Mouse (Mus musculus): ENCODE data around the gene Mphosph9.

Mphosph9 gene

GRCm38 (mm10) chr5:124267652-124268051, 60.1 kb downstream of the Mphosph9 start:
- DNase-seq (ENCODE audit: low spot score in 2 of 2): no peak

- DNase-seq (ENCODE audit: low spot score in 2 of 2): no peak
Measured at GRCm38 (mm10) chr5:124266821-124267220, 61.0 kb downstream of the Mphosph9 start.

GRCm38 (mm10) chr5:124263246-124263645, 64.5 kb downstream of the Mphosph9 start:
- no peak for DNase-seq (ENCODE audit: low spot score in 2 of 2)

GRCm38 (mm10) chr5:124262090-124262489, 65.7 kb downstream of the Mphosph9 start:
- no peak for DNase-seq (ENCODE audit: low spot score in 2 of 2)

GRCm38 (mm10) chr5:124259133-124259532, 68.6 kb downstream of the Mphosph9 start:
- no peak for DNase-seq (ENCODE audit: low spot score in 2 of 2)

GRCm38 (mm10) chr5:124258026-124258425, 69.7 kb downstream of the Mphosph9 start:
- no peak for DNase-seq (ENCODE audit: low spot score in 2 of 2)

- no peak for DNase-seq (ENCODE audit: low spot score in 2 of 2)
Measured at GRCm38 (mm10) chr5:124255141-124255540, 72.6 kb downstream of the Mphosph9 start.

- DNase-seq (ENCODE audit: low spot score in 2 of 2): no peak
Measured at GRCm38 (mm10) chr5:124253555-124253954, 74.2 kb downstream of the Mphosph9 start.

GRCm38 (mm10) chr5:124252580-124253320, 75.0 kb downstream of the Mphosph9 start:
- no peak for DNase-seq (ENCODE audit: low spot score in 2 of 2)

- DNase-seq (ENCODE audit: low spot score in 2 of 2): no peak
Measured at GRCm38 (mm10) chr5:124251070-124251469, 76.7 kb downstream of the Mphosph9 start.

- DNase-seq (ENCODE audit: low spot score in 2 of 2): no peak
Measured at GRCm38 (mm10) chr5:124249614-124250591, 77.9 kb downstream of the Mphosph9 start, which contains the start of gene Pitpnm2. Gene Pitpnm2, minus strand, starts transcription at chr5:124249760.

GRCm38 (mm10) chr5:124248845-124249613, 78.7 kb downstream of the Mphosph9 start:
- peak in 1 of 2 experiments; percentile 24 for DNase-seq (ENCODE audit: low spot score in 2 of 2)

- no peak for DNase-seq (ENCODE audit: low spot score in 2 of 2)
Measured at GRCm38 (mm10) chr5:124247986-124248626, 79.7 kb downstream of the Mphosph9 start.

GRCm38 (mm10) chr5:124247296-124247695, 80.5 kb downstream of the Mphosph9 start:
- DNase-seq (ENCODE audit: low spot score in 2 of 2): no peak

GRCm38 (mm10) chr5:124244885-124245284, 82.9 kb downstream of the Mphosph9 start:
- no peak for DNase-seq (ENCODE audit: low spot score in 2 of 2)

- no peak for DNase-seq (ENCODE audit: low spot score in 2 of 2)
Measured at GRCm38 (mm10) chr5:124244449-124244848, 83.3 kb downstream of the Mphosph9 start.

GRCm38 (mm10) chr5:124243236-124243901, 84.4 kb downstream of the Mphosph9 start:
- DNase-seq (ENCODE audit: low spot score in 2 of 2): no peak

GRCm38 (mm10) chr5:124241686-124242444, 85.9 kb downstream of the Mphosph9 start:
- DNase-seq (ENCODE audit: low spot score in 2 of 2): no peak

GRCm38 (mm10) chr5:124240841-124241685, 86.7 kb downstream of the Mphosph9 start:
- no peak for DNase-seq (ENCODE audit: low spot score in 2 of 2)

Measured in natural killer cell, adult 2 months (primary cell).